Mouse (Mus musculus) ES-E14 (cell line): ENCODE data around the gene Tcerg1l. TPM values are rescaled to one million over a fixed set of nuclear protein-coding genes. Genes with fewer than 3 reads are reported as not detected.

Experiments used
- DNase-seq: peaks from one replicate; pipeline ENCODE4 v3.0.0-alpha.2; 2013; ENCODE audit warnings: low read depth, low spot score
- H3K27ac ChIP-seq: 2 replicates; pipeline ENCODE4 v1.5.1; 2012; ENCODE audit warnings: low read depth, mild to moderate bottlenecking, low read length, moderate library complexity, mixed read lengths; ENCODE audit not compliant: poor library complexity, insufficient read depth, severe bottlenecking
- H3K36me3 ChIP-seq: 2 replicates; pipeline ENCODE4 v1.6.1; 2012; ENCODE audit warnings: mild to moderate bottlenecking, low read length, moderate library complexity, mixed read lengths; ENCODE audit not compliant: control insufficient read depth, poor library complexity, insufficient read depth, severe bottlenecking
- H3K4me1 ChIP-seq, 2 experiments: fragments of 150-350 bp in 1 of 2; sonication (generic) in 1 of 2; 2 replicates each; pipeline ENCODE4 v1.6.1; 2012; ENCODE audit warnings: low read length in 2 of 2, mild to moderate bottlenecking in 1 of 2, mixed read lengths in 1 of 2; ENCODE audit not compliant: control insufficient read depth in 2 of 2, insufficient read depth in 2 of 2, poor library complexity in 1 of 2
- H3K4me3 ChIP-seq, 2 experiments: fragments of 150-350 bp in 1 of 2; sonication (generic) in 1 of 2; 2 replicates each; pipeline ENCODE4 v1.5.1; 2012; ENCODE audit warnings: low read length in 2 of 2, low read depth in 1 of 2, mild to moderate bottlenecking in 1 of 2, mixed read lengths in 1 of 2; ENCODE audit not compliant: insufficient read depth in 1 of 2, poor library complexity in 1 of 2, severe bottlenecking in 1 of 2
- H3K9ac ChIP-seq: 2 replicates; pipeline ENCODE4 v1.6.1; 2012; ENCODE audit warnings: low read depth, mild to moderate bottlenecking, low read length, mixed read lengths; ENCODE audit not compliant: poor library complexity, insufficient read depth, severe bottlenecking
- H3K9me3 ChIP-seq: fragments of 150-350 bp; sonication (generic); 2 replicates; pipeline ENCODE4 v1.6.1; 2012; ENCODE audit warnings: low read depth, mild to moderate bottlenecking, low read length; ENCODE audit not compliant: control insufficient read depth, insufficient read depth
- CHD2 ChIP-seq: IDR thresholded peaks from 2 replicates; pipeline ENCODE4 v1.6.1; 2014; ENCODE audit warnings: mild to moderate bottlenecking, low read depth, low read length, inconsistent platforms
- HCFC1 ChIP-seq: IDR thresholded peaks from 2 replicates; pipeline ENCODE4 v1.6.1; 2012; ENCODE audit warnings: low read length, inconsistent platforms, borderline replicate concordance; ENCODE audit not compliant: insufficient read depth
- MAFK ChIP-seq: IDR thresholded peaks from 2 replicates; pipeline ENCODE4 v1.6.1; 2014; ENCODE audit warnings: mild to moderate bottlenecking, low read depth, low read length, inconsistent platforms; ENCODE audit not compliant: insufficient read depth
- ZC3H11A ChIP-seq: IDR thresholded peaks from 2 replicates; pipeline ENCODE4 v1.6.1; 2012; ENCODE audit warnings: low read depth, mild to moderate bottlenecking, inconsistent platforms, low read length, borderline replicate concordance
- ZNF384 ChIP-seq: IDR thresholded peaks from 2 replicates; pipeline ENCODE4 v1.6.1; 2012; ENCODE audit warnings: low read depth, low read length, inconsistent platforms
- in situ Hi-C, 2 experiments: fragments of 600-800 bp; cut with MboI; formaldehyde crosslinking; loops; one replicate each; pipeline ENCODE4 v1.15.1; 2025; ENCODE audit warnings: low sequenced_read_pairs in 2 of 2, inconsistent platforms in 1 of 2; ENCODE audit not compliant: unreplicated experiment in 2 of 2
- total RNA-seq: library from RNA; depleted of rRNA; stranded (reverse); fragments of 300-350 nt; gene quantifications from 2 replicates; pipeline ENCODE4 v1.2.3, GENCODE M21; 2012

The Tcerg1l gene
- total RNA-seq, 1 experiment: 1.1 TPM

DNA sequence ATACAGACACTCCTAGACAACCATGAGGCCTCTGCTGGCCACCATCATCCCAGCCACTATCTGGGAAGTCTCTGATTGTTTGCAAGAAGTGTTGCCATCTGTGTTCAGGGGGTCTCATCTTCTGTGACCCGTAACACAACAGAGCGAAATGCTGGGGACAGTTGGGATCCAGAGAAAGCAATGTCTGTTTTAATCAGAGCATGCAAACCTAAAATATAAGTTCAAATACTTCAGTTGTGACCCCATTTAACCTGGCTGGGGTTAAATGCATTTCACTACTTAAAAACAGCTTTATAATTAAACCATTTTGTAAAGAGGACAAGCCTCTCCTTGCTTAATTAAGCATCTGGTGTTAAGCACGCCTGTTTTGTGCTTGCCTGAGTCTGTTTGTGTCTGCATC lies 66.3 kb downstream of the Tcerg1l start:
- in situ Hi-C loops: no loop called here
- Histone ChIP-seq H3K36me3 (no peaks in the 10 kb centered on the region), H3K4me3 (no peak overlapping the region), H3K9ac (no peak overlapping the region), H3K27ac (no peak overlapping the region), H3K9me3 (no peaks in the 10 kb centered on the region), H3K4me1 (peaks cover 0 to 2% of the 10 kb centered on the region in 2 experiments; a peak in 1 of 4 replicates)
- DNase-seq: no peak
- TF ChIP-seq ZC3H11A (no peak), MAFK (no peak), HCFC1 (no peak), ZNF384 (no peak), CHD2 (no peak)

DNA sequence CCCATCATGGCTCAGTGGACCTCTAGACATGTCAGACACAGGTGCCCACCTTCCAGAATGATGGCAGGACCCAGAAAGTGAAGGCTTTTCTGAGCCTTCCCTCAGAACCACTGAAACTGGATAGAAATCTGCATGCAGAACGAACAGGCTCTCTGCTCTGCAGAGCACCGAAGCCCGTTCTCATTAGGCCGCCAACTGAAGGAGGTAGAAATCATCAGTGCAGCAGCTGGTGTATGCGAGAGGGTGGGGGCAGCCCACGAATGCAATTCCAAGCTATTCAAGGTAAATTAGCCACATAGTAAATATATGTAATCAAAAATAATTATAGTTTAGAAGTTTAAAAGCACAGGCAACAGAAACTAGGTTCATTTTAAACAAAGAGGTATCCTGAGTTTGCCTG lies 68.9 kb downstream of the Tcerg1l start:
- H3K27ac ChIP-seq: no peak overlapping the region
- no peak overlapping the region for H3K9ac ChIP-seq
- no peaks in the 10 kb centered on the region for H3K9me3 ChIP-seq
- DNase-seq: no peak
- peaks cover 0 to 3% of the 10 kb centered on the region in 2 experiments; a peak in 1 of 4 replicates for H3K4me1 ChIP-seq
- in situ Hi-C loops: no loop called here
- TF ChIP-seq ZC3H11A: no peak
- TF ChIP-seq HCFC1: no peak
- TF ChIP-seq ZNF384: no peak
- TF ChIP-seq CHD2: no peak
- H3K36me3 ChIP-seq: no peaks in the 10 kb centered on the region
- H3K4me3 ChIP-seq: no peak overlapping the region

DNA sequence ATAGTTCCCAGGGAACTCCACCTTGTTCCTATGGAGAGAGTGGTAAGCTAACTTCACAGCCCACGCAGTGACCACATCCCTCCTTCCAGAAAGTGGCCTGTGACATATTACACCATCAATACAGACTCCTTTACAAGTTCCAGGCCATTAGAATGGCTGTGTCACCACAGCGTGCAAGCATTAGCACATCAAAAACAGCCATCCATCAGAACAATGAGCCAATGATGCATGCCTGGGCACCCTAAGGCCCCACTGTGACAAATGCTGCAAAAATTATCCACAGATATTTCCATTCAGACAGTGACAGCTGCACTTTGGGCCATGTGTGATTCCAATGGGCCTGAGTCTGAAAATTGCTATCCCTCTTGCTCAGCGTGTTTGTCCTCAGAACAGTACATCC lies 70.8 kb downstream of the Tcerg1l start:
- Histone ChIP-seq H3K27ac (no peak overlapping the region), H3K4me1 (peaks cover 0 to 6% of the 10 kb centered on the region in 2 experiments; a peak in 1 of 4 replicates), H3K9me3 (no peaks in the 10 kb centered on the region), H3K36me3 (no peaks in the 10 kb centered on the region), H3K4me3 (no peak overlapping the region), H3K9ac (no peak overlapping the region)
- TF ChIP-seq MAFK: no peak
- TF ChIP-seq HCFC1: no peak
- TF ChIP-seq ZC3H11A: no peak
- in situ Hi-C loops: no loop called here
- DNase-seq: no peak

DNA sequence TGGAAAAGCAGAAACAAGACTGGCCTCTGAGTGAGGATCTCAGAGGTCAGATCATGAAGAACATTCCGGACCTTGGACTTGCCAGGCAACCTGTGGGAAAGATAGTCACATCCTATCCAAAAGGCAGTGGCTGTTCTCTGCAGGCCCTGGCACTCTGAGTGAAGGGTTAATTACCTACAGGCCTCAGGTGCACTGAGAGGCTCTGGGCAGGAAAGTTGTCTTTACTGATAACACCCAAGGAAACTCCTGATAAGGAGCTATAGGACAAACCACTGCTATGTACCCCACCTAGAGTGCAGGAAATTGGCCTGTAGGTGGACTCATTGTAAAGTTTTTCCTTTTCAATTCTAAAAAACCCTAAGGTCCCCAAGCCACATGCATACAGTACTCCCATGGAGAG lies 83.8 kb downstream of the Tcerg1l start:
- no peaks in the 10 kb centered on the region for H3K9me3 ChIP-seq
- H3K27ac ChIP-seq: no peak overlapping the region
- no peak overlapping the region for H3K9ac ChIP-seq
- in situ Hi-C loops: no loop called here
- TF ChIP-seq MAFK: no peak
- TF ChIP-seq ZC3H11A: no peak
- TF ChIP-seq CHD2: no peak
- no peak for TF ChIP-seq HCFC1
- TF ChIP-seq ZNF384: no peak
- H3K36me3 ChIP-seq: no peaks in the 10 kb centered on the region
- DNase-seq: no peak
- H3K4me3 ChIP-seq: no peak overlapping the region
- H3K4me1 ChIP-seq: no peaks in the 10 kb centered on the region

DNA sequence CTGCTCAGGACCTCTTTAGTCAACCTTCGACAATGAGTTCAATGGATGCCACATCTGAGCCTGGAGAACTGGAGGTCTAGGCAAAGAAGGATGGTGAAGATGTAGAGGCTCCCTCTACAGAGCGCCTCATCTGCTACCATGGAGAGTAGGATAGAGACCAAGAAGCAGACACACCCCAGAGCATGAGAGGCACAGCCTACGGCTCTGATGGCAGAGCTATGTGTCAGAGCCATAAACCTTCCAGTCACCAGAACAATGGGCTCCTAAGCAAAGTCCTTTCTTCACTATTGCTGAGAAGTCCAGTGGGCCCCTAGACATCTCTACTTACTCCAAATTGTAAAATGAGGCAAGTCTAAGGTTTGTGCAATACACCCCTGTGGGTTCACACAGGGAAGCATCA lies 91.4 kb downstream of the Tcerg1l start:
- Histone ChIP-seq H3K9ac (no peak overlapping the region), H3K36me3 (no peaks in the 10 kb centered on the region), H3K27ac (no peak overlapping the region), H3K4me3 (no peak overlapping the region), H3K4me1 (no peaks in the 10 kb centered on the region), H3K9me3 (no peaks in the 10 kb centered on the region)
- DNase-seq: no peak
- in situ Hi-C loops: no loop called here
- TF ChIP-seq CHD2 (no peak), HCFC1 (no peak), ZC3H11A (no peak), ZNF384 (no peak), MAFK (no peak)
